Mouse (Mus musculus) megakaryocyte progenitor cell, adult 5-6 weeks (primary cell): ENCODE data around the gene Exoc6b. TPM values are rescaled to one million over a fixed set of nuclear protein-coding genes. Genes with fewer than 3 reads are reported as not detected.
"Not testable (repeated sequence)": the region's sequence is repeated elsewhere in the genome, so short reads cannot be mapped to it uniquely, and the experiment has no call there.

ENCODE experiments used
- ATAC-seq: replicated peaks from 2 replicates; pipeline ENCODE4 v1.8.0; 2016; ENCODE audit warnings: mild to moderate bottlenecking, moderate TSS enrichment, inconsistent platforms; ENCODE audit not compliant: poor library complexity
- total RNA-seq, 2 experiments: library from RNA; stranded (forward) in 1 of 2; stranded (reverse) in 1 of 2; fragments of 157-497, 149-512 nt in 1 of 2; fragments of 200-1000 nt in 1 of 2; gene quantifications; 2 replicates each; pipeline versions ENCODE4 v1.2.3 to v1.2.4; 2015 to 2017

Exoc6b gene
- total RNA-seq, 2 experiments from 2014 or later: 6.2 to 9.5 TPM

DNA sequence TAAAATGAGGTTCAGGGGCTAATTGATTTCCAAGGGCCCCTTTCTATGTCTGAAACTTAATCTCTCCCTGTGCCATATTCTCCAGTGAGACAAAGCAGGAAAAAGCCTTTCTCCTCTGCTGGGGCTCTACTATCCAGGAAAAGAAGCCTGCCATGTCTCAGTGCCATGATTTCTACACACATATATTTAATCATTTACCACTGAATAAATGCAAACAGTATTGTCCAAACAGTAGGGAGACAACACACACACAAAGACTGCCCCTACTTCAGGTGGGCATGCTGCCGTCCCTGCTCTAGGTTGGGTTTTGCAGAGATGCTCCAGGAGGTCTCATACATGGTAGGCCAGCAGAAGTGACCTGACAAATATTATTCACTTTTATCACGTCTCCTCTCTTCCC, 422.6 kb downstream of the Exoc6b start:
- ATAC-seq: no peak

DNA sequence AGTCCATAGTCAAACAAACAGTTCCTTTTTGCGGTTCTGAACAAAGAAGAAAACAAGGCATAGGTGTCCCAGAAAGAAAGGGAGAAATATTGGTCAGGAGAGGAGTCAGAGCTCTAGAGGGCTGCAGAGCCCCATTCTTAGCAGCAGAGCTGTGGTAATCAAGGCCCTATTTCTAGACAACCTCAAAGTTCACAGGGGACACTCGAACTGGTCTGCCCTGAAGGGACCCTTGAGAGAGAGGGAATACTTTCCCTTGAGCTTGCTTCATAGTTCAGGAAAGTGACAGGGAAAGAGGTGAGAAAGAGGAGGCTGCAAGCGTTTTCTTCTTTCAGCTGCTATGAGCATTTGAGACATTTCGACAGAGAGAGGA, 428.3 kb downstream of the Exoc6b start:
- no peak; the same call in 1 of the 2 replicates for ATAC-seq

DNA sequence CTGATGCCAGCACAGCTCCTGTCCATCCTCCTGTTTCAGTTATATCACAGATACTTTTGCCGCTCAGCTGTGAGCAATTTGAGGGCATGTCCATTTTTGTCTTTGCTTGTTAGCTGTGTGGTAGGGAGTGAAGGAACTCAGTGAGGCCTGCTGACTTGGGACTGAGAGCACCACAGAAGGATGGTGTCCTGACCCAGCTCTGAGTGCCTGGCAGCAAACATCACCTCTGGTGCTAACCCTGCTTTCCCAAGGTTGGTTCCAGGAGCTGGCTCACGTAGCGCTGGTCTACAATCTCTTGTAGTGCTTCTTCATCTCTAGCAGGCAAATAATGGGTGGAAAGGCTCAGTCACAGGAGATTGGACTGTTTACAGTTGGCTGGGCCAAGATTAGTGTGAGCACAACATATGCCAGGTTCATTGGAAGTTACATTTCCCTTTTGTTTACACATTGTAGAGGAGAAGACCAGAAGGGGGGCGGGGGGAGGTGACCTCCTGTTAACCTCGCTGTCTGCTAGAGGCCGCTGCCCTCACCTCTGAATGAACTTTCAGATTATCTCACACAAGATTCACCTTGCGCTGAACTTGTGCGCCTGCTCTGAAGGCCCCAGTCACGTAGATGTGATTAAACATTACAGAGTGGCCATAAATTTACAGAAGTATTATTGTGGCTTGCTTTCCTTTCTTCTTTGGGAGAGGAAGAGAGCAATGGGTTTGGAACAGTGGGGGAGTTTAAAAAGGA, 428.8 kb downstream of the Exoc6b start:
- peak; percentile 58; the same call in 1 of the 2 replicates for ATAC-seq

DNA sequence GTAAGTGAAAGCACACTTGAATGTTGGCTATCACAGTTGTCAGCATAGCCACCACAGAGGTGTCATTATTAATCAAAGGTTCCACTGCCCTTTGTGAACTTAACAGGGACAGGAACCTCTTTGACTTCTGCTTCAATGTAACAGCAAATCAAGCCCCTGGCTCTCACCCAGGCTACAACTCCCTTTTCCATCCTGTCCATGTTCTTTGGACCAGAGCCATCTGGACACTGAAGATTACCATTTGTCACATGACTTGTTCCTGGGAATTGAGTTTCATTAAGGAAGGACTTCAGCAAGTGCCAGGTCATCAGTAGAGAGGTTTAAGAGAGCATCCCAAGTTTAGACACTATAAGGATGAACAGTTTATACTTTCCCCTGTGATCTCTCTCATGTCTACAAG, 431.1 kb downstream of the Exoc6b start:
- ATAC-seq: no peak

DNA sequence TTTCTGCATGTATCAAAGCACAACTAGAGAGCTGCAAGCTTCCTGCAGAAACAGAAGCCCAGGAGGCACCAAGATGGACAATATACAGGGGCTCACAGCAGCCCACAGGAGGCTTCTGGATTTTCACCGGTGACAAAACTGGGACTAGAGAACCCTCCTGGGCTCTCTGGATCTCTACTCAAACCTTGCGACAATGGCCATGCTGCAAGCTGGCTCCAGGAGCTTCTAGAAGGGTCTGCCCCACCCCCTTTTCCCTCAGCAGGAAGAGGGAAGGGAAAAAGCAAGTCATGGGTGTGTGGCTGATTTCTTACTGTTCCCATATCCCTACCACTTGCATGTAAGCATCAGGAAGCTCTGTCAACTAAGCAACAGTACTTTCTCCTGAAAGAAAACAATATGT, 437.7 kb downstream of the Exoc6b start:
- ATAC-seq: no peak

DNA sequence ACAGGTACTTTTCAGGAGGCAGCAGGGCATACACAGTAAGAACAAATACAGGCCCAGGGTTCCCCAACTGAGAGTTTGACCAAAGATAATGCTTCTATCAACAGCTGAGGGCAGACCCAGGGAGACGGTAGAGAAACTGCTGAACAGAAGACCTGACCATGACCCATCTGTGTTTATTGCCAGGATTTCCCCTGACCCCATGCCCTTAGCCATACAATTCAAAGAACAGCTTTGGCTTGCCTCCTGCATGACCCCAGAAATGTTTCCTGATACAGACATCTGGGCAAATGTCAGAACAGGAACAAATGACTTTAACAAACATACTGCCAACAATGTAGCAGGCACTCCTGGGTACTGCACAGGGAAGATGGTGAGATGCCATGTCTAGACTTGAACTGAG, 439.0 kb downstream of the Exoc6b start:
- no peak for ATAC-seq

DNA sequence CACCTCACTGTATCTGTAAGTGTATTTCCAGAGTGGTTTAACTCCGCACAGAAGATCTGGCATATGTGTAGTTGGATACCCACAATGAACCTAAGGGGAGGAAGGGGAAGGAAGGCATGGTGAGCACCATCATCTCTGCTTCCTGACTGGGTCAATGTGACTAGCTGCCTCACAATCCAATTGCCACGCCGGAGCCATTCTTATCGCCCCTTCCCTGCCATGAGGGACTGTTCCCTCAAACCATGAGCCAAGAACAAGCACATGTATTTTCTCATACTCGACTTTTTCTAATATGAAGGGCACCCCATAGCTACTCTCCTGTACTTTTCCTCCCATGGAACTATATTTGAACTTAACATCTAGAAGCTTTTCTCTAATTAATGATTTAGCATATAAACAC, 440.5 kb downstream of the Exoc6b start:
- no peak for ATAC-seq

DNA sequence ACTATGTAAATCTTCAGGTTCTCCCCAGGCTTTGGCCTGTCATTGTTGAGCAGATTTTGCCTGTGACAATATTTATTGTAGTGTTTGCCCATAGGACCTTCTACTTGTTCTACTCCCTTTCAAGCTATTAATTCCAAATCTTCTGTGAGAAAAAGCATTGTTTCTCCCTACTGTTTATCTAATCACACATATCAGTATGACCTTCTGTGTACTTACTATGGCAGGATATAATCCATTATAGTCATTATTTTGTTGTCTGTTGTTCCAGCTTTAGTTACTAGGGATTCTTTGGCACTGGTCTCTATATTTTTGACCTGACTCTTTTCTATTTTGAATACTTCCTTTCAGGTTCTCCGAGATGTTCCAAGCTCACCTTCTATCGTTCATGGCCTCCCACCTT, 442.9 kb downstream of the Exoc6b start:
- ATAC-seq: no peak

DNA sequence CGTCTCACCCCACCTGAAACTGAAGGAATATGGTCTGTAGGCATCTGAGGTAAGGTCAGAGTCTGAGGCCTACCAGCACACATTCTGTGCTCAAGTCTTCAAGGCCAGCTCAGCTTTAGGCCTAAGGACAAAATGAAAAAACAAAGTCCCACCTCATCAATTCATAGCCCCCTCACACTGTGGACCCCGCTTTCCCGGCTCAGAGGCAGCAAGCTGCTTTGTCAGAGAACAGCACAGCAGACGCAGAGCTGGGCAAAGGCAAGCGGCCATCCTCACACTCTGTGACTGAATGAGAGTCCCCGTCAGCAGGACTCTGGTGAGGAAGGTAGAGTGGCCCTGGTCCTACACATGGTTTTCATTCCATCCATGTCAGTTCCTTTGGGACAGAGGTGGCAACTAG, 450.1 kb downstream of the Exoc6b start:
- ATAC-seq: no peak

DNA sequence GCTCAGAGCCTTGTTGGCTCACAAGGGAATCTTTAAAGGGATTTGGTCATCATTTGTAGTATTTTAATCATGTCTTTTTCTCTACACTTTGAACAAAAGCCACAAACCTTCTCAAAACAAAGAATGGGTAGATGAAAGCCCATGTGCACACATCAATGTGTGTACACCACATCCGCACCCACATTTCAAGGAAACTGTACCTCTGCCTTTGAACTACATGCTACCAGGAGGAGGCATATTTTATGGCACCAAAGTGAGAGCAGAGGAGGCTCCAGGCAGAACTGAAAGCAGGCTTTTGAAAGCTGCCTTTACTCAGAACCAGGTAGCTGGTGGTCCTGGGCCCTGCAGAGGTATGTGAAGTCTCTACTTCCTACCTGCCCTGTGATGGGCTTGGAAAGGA, 452.3 kb downstream of the Exoc6b start:
- ATAC-seq: no peak

DNA sequence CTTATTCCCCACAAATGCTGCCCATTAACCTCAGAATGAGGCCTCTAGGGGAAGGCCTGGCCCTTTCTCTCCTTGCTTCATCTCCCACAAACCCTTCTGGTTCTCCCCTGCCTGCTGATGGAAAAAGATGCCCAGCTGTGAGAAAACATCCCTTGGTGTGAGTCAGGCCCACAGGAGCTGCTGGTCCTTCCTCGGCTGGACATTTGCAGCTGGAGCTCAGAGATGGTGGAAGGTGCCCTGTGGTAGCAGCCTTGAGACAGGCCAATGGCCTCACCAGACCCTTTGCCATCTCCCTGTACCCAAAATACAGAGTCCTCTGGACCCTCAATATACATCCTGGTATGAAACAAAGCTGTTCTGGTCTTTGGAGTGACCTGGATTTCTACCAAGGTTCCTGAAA, 452.7 kb downstream of the Exoc6b start:
- ATAC-seq: no peak

DNA sequence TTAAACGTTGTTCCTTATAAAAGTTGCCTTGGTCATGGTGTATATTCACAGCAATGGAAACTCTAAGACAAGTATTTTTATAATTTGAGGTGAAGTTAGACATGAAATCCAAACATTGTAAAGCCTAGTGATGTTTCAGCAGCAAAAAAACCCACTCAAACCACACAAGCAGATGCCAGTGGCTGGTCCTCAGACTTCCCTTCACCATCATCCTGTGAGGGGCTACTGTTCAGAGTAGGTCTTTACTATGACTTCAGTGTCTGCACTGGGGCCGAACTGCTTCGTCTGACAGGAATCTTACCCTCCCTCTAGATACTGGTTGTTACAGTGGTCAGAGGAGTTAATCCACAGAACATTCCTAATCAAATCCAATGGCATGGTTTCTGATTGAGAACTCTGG, 455.8 kb downstream of the Exoc6b start:
- no peak for ATAC-seq

DNA sequence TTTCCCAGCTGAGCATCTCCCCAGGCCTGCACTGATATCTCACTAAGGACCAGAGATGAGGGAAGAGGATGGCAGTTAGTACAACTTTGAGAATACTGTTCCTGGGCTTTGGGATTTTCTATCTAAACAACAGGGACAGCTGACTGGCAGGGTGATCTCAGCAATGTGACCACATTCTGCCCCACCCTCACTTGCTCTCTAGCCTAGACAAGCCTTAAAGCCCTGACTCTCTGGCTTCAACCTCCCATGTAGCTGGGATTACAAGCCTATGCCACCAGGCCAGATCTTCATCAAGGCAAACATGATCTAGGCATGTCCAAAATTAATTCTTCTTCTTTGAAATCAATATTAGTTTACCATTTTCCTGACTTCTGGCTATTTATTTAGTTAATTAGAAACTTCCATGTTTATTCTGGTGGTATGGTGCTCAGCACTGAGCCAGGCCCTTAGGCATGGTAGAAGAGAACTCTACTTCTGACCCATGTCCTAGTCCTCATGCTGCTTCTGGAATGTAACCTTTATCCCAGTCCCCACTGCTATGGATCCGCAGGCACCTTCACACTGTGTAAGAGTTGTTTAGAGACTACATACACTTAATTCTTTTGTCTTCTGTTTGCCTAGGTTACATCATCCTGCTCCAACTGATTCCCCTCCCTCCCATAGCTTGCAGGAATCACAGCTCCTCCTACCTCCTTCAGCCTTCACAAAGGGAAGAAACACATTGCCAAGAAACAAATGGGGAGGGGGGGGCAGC, 468.0 kb downstream of the Exoc6b start:
- no peak for ATAC-seq

DNA sequence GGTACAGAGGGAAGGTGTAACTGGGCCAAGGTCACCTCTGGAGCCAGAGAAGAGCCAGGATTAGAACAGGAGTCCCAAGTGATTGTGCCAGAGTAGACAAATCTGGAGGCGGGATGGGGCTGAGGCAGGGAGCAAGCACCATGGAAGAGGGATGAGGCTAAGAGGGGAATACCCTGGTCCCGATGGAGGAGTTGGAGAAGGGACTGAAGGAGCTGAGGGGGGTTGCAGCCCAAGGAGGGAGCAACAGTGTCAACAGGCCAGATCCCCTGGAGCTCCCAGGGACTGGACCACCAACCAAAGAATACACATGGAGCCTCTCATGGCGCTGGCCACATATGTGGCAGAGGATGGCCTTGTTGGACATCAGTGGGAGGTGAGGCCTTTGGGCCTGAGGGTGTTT, 470.0 kb downstream of the Exoc6b start:
- ATAC-seq: not testable (repeated sequence)

DNA sequence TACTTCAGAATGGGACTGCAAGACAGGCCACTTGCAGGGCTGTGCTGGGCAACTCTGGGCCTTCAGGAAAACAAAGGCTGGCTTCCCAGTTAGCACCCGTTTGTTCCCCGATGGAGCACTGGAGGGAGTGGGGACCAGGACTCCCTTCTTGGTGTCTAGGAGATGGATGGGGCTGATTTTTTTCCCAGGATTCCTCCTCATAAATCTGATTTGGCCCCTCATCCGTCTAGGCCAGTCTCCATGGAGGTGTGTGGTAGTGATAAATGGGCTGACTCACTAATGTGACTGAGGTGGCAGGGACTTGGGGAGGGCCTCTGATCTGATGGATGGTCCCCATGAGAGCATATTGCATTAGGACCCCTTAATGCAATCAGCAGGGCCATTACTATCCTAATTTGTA, 470.6 kb downstream of the Exoc6b start:
- no peak for ATAC-seq

DNA sequence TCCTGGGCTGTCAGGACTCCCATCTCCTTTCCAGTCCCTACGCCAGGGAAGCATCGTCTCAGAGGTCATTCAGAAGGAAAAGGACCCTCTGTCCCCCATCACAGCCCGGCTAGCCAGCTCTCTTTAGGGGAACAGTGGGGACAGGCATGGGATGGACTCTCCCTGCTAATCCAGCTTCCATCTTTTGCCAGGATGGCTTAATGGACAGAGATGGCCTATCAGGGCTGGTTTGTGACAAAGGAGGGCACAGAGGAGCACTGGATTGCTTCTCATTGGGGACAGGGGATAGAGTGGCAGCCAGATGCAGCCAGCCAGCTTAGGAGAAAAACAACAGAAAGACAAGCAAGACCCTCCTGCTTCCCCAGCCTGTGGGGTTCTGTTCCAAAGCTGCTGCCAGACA, 474.7 kb downstream of the Exoc6b start:
- no peak for ATAC-seq

DNA sequence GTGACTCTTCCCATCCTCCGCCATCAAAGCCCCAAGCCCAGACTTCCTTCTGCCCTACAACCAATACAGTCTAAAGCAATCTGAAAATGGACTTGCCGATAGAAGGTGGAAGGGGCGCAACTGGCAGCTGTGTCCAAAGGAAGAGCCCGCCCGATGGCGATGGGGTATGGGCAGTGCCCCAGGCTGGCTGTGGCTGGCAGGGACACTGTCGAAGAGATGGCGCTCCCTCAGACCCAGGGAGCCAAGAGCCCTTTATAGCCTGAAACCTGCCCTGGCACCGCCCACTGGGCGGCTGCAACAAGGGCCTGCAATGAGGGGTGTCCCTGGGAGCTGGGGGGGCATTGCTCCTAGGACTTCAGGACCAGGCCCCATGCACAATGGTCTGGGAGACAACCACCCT, 475.6 kb downstream of the Exoc6b start, which contains the start of gene Cyp26b1:
Gene Cyp26b1 (minus strand): TSS at position 216 of the 400 bp plus-strand sequence.
- ATAC-seq: no peak

DNA sequence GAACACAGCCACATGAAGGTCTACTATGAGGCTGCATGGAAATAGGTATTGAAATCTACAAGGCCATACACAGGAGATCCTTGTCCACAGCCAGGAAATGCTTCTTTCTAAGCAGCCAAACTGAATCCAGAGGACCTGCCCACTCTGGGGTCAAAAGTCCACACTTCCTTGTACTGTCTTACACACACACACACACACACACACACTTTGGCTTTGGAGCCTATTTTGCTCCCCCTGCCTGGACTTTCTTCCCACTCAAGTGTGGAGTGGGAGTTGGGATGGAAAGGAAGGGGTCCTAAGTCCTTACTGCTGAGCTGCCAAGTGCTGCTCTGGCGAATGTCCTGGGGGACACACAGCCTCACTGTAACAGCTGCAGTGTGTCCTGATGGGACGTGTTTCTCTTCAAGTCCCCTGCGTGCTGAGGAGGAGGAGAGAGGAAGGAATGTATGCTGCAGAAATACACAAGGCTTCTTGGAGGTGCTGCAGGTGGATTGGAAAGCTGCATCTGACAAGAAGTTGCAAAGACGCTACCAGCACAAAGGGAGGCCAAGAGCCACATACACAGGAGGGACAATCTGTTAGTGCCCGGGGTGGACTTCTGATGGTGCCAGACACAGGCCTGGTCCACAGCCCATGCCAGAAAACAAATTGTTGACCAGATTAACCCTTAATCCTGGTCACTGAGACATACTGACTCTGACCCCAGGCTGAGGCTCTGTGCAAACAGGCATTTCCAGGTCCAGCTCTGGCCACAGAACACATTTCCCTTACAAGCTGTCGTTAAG, 478.2 kb downstream of the Exoc6b start:
- no peak for ATAC-seq

DNA sequence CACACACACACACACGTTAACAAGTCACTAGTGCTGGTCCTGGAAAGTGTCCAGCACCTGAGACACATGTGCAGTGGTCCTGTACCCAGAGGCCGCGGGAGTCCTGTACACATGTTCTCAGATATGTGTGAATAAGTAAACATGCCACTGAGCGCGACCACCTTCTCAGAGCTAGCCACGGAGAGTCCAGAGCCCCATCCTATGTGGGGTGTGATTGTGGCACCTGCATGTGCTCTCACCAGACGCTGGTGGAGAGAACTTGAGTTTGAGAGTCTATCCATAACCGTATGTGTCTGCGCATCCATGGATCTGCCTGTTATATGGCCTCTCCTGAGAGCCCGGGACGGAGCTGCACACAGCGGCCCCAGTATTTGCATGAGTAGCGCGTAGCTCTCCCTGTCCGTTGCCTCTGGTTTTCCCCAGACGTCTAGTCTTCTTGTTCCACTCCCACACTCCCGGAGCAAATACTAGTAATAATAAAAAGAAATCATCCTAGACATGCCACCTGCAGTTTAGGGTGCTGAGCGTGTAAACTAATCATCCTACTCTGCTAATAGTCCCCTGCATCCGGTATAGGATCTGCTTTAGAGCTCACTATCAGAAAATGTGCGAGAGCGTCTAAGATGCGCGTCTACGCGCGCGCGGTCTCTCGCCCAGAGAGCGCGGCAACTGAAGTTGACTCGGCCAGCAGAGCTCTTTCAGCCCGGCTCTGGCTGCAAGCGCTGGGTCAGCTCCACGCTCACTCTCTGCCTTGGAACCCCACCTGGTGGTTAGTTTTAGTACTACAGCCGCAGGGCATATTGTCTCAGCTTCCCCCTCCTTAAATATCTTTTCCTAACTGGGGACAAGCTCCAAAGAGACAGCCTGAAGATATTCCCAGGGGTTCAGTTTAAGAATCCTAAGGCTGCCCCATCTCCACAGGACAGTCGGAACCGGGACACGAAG, 479.3 kb downstream of the Exoc6b start:
- peak; percentile 91 for ATAC-seq

DNA sequence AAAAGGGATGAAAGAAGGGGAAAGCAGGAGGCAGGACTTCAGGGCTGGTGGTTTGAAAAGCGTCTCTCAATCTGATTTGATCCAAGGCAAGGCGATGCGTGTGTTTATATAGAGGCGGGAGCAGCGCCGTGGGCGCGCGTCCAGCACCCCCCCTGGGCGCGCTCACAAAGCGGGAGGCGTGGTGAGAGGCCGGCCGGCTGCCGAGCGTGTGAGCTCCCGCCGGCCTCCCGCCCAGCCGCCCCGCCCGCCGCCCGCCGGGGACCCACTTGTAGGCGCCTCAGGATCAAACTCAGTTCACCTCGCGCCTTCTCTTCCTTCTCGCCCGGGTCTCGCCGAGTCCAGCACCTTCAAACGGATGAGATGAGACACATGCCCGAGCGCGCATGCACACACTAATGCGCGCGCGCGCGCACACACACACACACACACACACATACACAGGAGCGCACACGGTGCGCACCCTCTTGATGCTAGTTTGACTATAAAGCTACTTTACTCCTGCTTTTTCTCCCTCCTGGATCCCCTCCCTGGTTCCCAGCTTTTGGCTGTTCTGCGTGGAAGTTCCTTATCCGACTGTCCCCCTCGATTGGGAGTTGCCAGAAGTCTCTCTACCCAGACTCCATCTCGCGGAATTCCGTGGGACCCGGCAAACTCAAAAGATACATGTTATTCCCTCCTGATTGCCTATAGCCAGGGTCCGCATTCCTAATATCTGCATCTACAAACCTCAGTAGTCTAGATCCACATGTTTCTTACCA, 480.2 kb downstream of the Exoc6b start:
- no peak for ATAC-seq
